Mouse (Mus musculus): Measurements from ENCODE around the gene Qars. TPM values are rescaled to one million over a fixed set of nuclear protein-coding genes. Genes with fewer than 3 reads are reported as not detected.

Qars gene
- polyA plus RNA-seq, 1 experiment from 2014 or later = 87.7 TPM

- 2% methylated on average over 49 of the region's 55 CpGs for WGBS
- Histone ChIP-seq H3K27ac (ENCODE audit: low read depth, low read length) (peak within 1 kb of the TSS; percentile 100), H3K36me3 (ENCODE audit: control insufficient read depth, insufficient read depth, low read length) (peaks cover 47% of the 10 kb centered on the region), H3K27me3 (replicated peaks; ENCODE audit: control insufficient read depth, insufficient read depth, low read length) (no peaks in the 10 kb centered on the region), H3K9ac (ENCODE audit: low read length) (peak within 1 kb of the TSS; percentile 94), H3K4me2 (ENCODE audit: low read length) (peak within 1 kb of the TSS; percentile 67), H3K4me3 (ENCODE audit: low read depth, low read length) (peak within 1 kb of the TSS; percentile 91), H3K9me3 (replicated peaks; ENCODE audit: control insufficient read depth, low read length) (no peaks in the 10 kb centered on the region), H3K4me1 (ENCODE audit: control insufficient read depth, insufficient read depth, low read length) (peaks cover 14% of the 10 kb centered on the region)
- peak; percentile 97 for ATAC-seq
- peak; percentile 100 for DNase-seq (ENCODE audit: low spot score)
Observed at GRCm38 (mm10) chr9:108516380-108517251, 9.1 kb downstream of the Qars start, which contains the start of gene Qrich1. TSS of gene Qrich1 (plus strand) at chr9:108516806.

DNA sequence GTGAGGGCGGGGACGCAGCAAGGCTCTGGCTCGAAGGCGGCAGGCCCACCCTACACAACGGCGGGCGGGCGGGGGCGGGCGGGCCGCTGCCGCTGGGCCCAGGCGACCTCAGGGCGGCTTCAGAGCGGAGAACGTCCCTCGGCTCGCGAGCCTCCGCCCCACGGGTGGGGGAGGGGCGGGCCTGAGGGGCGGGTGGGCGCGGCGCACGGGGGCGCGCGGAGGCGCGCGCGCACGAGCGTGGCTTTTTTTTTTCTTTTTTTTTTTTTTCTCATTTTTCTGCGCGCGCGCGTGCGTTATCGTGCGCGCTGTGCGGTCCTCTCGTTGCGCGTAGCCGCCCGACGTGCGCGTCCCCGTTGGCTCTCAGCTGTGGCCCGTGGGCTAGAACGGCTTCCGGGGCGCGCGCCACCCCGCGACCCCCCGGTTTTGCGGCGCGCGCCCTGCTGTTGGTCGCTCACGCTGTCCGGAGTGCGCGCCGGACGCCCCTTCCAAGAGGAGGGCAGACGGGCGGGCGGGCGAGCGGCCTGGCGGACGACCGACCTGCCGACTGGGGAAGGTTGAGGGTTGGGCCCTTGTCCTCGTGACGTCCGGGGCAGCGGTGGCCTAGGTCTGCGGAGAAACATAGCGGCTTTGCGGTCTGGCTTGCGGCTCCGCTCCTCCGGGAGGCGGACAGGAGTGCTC is 9.9 kb downstream of the Qars start:
- peak; percentile 92 for DNase-seq (ENCODE audit: low spot score)
- H3K4me1 ChIP-seq (ENCODE audit: control insufficient read depth, insufficient read depth, low read length) = peaks cover 20% of the 10 kb centered on the region
- peak overlapping the region; percentile 67 for H3K4me2 ChIP-seq (ENCODE audit: low read length)
- ATAC-seq = peak; percentile 78
- peak overlapping the region; percentile 94 for H3K9ac ChIP-seq (ENCODE audit: low read length)
- H3K27ac ChIP-seq (ENCODE audit: low read depth, low read length) = peak overlapping the region; percentile 100
- no peaks in the 10 kb centered on the region for H3K27me3 ChIP-seq (replicated peaks; ENCODE audit: control insufficient read depth, insufficient read depth, low read length)
- no peaks in the 10 kb centered on the region for H3K9me3 ChIP-seq (replicated peaks; ENCODE audit: control insufficient read depth, low read length)
- peaks cover 39% of the 10 kb centered on the region for H3K36me3 ChIP-seq (ENCODE audit: control insufficient read depth, insufficient read depth, low read length)
- WGBS = under 1% methylated on average over 57 of the region's 95 CpGs
- H3K4me3 ChIP-seq (ENCODE audit: low read depth, low read length) = peak overlapping the region; percentile 91

DNA sequence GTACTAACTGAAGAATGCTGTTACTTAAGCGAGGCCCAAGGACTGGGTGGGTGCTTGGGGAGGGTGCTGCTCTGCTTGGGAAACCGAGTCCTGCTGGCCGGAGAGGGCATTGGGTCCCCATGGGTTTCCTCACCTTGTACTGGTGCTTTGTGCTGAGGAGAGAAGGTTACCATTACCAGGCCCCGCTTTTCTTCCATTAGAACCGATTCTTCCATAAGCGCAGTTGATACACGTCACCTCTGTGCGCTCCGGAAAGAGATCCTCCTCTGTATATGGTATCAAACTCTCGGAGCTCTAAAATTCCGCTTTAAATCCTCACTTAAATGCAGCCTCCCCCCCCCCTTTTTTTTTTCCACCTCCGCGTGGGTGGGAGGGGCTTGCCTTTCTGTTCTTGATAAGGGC is 10.4 kb downstream of the Qars start:
- Histone ChIP-seq H3K27ac (ENCODE audit: low read depth, low read length) (peak overlapping the region; percentile 100), H3K4me2 (ENCODE audit: low read length) (peak overlapping the region; percentile 67), H3K27me3 (replicated peaks; ENCODE audit: control insufficient read depth, insufficient read depth, low read length) (no peaks in the 10 kb centered on the region), H3K36me3 (ENCODE audit: control insufficient read depth, insufficient read depth, low read length) (peaks cover 33% of the 10 kb centered on the region), H3K4me1 (ENCODE audit: control insufficient read depth, insufficient read depth, low read length) (peaks cover 20% of the 10 kb centered on the region), H3K9me3 (replicated peaks; ENCODE audit: control insufficient read depth, low read length) (no peaks in the 10 kb centered on the region), H3K4me3 (ENCODE audit: low read depth, low read length) (peak overlapping the region; percentile 91), H3K9ac (ENCODE audit: low read length) (peak overlapping the region; percentile 94)
- peak; percentile 77 for DNase-seq (ENCODE audit: low spot score)
- WGBS = under 1% methylated on average over 13 of the region's 13 CpGs
- no peak for ATAC-seq

- WGBS = 53% methylated on average over 2 of the region's 2 CpGs
- Histone ChIP-seq H3K27me3 (replicated peaks; ENCODE audit: control insufficient read depth, insufficient read depth, low read length) (no peaks in the 10 kb centered on the region), H3K4me1 (ENCODE audit: control insufficient read depth, insufficient read depth, low read length) (peaks cover 16% of the 10 kb centered on the region), H3K9me3 (replicated peaks; ENCODE audit: control insufficient read depth, low read length) (no peaks in the 10 kb centered on the region), H3K4me3 (ENCODE audit: low read depth, low read length) (no peak overlapping the region), H3K9ac (ENCODE audit: low read length) (no peak overlapping the region), H3K4me2 (ENCODE audit: low read length) (no peak overlapping the region), H3K27ac (ENCODE audit: low read depth, low read length) (no peak overlapping the region), H3K36me3 (ENCODE audit: control insufficient read depth, insufficient read depth, low read length) (peaks cover 11% of the 10 kb centered on the region; the same call in 1 of the 2 replicates)
- ATAC-seq (no peak), DNase-seq (ENCODE audit: low spot score) (peak; percentile 3)
Observed at GRCm38 (mm10) chr9:108521604-108522003, 14.1 kb downstream of the Qars start.

- Histone ChIP-seq H3K4me3 (ENCODE audit: low read depth, low read length) (no peak overlapping the region), H3K9me3 (replicated peaks; ENCODE audit: control insufficient read depth, low read length) (no peaks in the 10 kb centered on the region), H3K4me1 (ENCODE audit: control insufficient read depth, insufficient read depth, low read length) (peaks cover 16% of the 10 kb centered on the region), H3K4me2 (ENCODE audit: low read length) (no peak overlapping the region), H3K27me3 (replicated peaks; ENCODE audit: control insufficient read depth, insufficient read depth, low read length) (no peaks in the 10 kb centered on the region), H3K27ac (ENCODE audit: low read depth, low read length) (no peak overlapping the region), H3K36me3 (ENCODE audit: control insufficient read depth, insufficient read depth, low read length) (peaks cover 11% of the 10 kb centered on the region; the same call in 1 of the 2 replicates), H3K9ac (ENCODE audit: low read length) (no peak overlapping the region)
- no peak for ATAC-seq
- DNase-seq (ENCODE audit: low spot score) = no peak
- 95% methylated on average over 4 of the region's 4 CpGs for WGBS
Observed at GRCm38 (mm10) chr9:108523341-108523740, 15.8 kb downstream of the Qars start.

DNA sequence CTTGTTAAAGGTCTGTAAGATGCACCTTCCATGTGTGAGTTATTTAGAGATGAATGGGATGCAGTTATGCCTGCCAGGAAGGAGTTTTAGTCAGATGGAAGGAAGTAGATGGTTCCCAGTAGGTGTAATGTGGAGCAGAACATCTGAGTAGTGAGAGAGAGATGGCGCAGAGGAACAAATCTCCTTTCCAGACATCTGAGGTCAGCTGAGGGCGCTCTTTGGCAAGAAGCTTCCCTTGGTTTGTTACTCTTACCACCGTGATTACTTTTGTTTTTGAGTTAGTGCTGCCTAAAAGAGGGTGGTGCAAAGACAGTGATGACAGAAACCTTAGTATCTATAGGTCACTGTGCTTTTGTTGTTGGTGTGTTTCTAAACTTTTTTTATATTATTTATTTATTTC is 17.9 kb downstream of the Qars start:
- peaks cover 28% of the 10 kb centered on the region for H3K36me3 ChIP-seq (ENCODE audit: control insufficient read depth, insufficient read depth, low read length)
- ATAC-seq (no peak), DNase-seq (ENCODE audit: low spot score) (no peak)
- no peak overlapping the region for H3K4me3 ChIP-seq (ENCODE audit: low read depth, low read length)
- no peaks in the 10 kb centered on the region for H3K9me3 ChIP-seq (replicated peaks; ENCODE audit: control insufficient read depth, low read length)
- H3K4me2 ChIP-seq (ENCODE audit: low read length) = no peak overlapping the region
- no peak overlapping the region for H3K9ac ChIP-seq (ENCODE audit: low read length)
- no peaks in the 10 kb centered on the region for H3K27me3 ChIP-seq (replicated peaks; ENCODE audit: control insufficient read depth, insufficient read depth, low read length)
- 89% methylated on average over 3 of the region's 3 CpGs for WGBS
- H3K27ac ChIP-seq (ENCODE audit: low read depth, low read length) = no peak overlapping the region
- peaks cover 6% of the 10 kb centered on the region; the same call in 1 of the 2 replicates for H3K4me1 ChIP-seq (ENCODE audit: control insufficient read depth, insufficient read depth, low read length)

DNA sequence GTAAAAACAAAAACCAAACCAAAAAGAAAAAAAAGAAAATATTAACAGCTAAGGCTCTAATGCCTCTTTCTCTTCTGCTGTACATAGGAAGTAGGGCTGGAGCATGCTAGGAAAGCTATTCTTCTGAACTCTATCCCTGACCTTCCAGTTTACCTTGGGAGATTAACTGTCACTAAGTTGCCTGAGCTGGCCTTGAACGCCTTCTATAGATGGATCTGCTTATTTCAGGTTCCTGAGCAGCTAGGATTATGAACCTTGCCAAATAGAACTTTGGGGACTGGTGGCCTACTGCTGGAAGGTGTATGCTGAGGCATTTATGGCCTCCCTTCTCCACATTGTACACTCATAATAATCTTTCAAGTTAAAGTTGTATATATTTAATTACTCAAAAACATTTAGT is 23.4 kb downstream of the Qars start:
- no peak overlapping the region for H3K4me2 ChIP-seq (ENCODE audit: low read length)
- no peak overlapping the region for H3K27ac ChIP-seq (ENCODE audit: low read depth, low read length)
- DNase-seq (ENCODE audit: low spot score) = no peak
- no peaks in the 10 kb centered on the region for H3K9me3 ChIP-seq (replicated peaks; ENCODE audit: control insufficient read depth, low read length)
- no peak overlapping the region for H3K9ac ChIP-seq (ENCODE audit: low read length)
- no peaks in the 10 kb centered on the region for H3K27me3 ChIP-seq (replicated peaks; ENCODE audit: control insufficient read depth, insufficient read depth, low read length)
- H3K4me1 ChIP-seq (ENCODE audit: control insufficient read depth, insufficient read depth, low read length) = no peaks in the 10 kb centered on the region
- H3K4me3 ChIP-seq (ENCODE audit: low read depth, low read length) = no peak overlapping the region
- H3K36me3 ChIP-seq (ENCODE audit: control insufficient read depth, insufficient read depth, low read length) = peaks cover 74% of the 10 kb centered on the region
- 93% methylated on average over 1 of the region's 1 CpGs for WGBS
- no peak for ATAC-seq

DNA sequence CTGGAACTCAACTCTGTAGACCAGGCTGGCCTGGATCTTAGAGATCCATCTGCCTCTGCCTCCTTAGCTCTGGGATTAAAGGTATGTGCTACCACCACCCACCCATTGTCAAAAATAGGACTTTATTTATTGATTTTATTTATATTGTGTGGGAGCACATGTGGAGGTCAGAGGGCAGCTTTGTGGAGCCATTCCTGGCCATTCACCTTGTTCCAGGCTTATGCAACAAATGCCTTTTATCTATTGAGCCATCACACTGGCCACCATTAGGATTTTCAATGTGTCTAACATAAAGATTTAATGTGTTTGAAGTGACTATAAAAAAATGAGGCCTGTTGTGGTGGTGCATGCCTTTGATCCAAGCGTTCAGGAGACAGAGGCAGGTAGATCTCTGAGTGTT is 24.0 kb downstream of the Qars start:
- DNase-seq (ENCODE audit: low spot score) = no peak
- 91% methylated on average over 1 of the region's 1 CpGs for WGBS
- no peak overlapping the region for H3K27ac ChIP-seq (ENCODE audit: low read depth, low read length)
- no peak for ATAC-seq
- no peak overlapping the region for H3K9ac ChIP-seq (ENCODE audit: low read length)
- no peaks in the 10 kb centered on the region for H3K27me3 ChIP-seq (replicated peaks; ENCODE audit: control insufficient read depth, insufficient read depth, low read length)
- H3K4me3 ChIP-seq (ENCODE audit: low read depth, low read length) = no peak overlapping the region
- no peaks in the 10 kb centered on the region for H3K4me1 ChIP-seq (ENCODE audit: control insufficient read depth, insufficient read depth, low read length)
- H3K9me3 ChIP-seq (replicated peaks; ENCODE audit: control insufficient read depth, low read length) = no peaks in the 10 kb centered on the region
- H3K36me3 ChIP-seq (ENCODE audit: control insufficient read depth, insufficient read depth, low read length) = peaks cover 79% of the 10 kb centered on the region
- no peak overlapping the region for H3K4me2 ChIP-seq (ENCODE audit: low read length)

GRCm38 (mm10) chr9:108540846-108541245 is 33.3 kb downstream of the Qars start:
- Histone ChIP-seq H3K4me2 (ENCODE audit: low read length) (no peak overlapping the region), H3K36me3 (ENCODE audit: control insufficient read depth, insufficient read depth, low read length) (peaks cover 90% of the 10 kb centered on the region), H3K4me3 (ENCODE audit: low read depth, low read length) (no peak overlapping the region)

More at GRCm38 (mm10) chr9:108540846-108541245, 33.3 kb downstream of the Qars start:
- H3K27ac ChIP-seq (ENCODE audit: low read depth, low read length) = no peak overlapping the region
- no peaks in the 10 kb centered on the region for H3K27me3 ChIP-seq (replicated peaks; ENCODE audit: control insufficient read depth, insufficient read depth, low read length)
- ATAC-seq (no peak), DNase-seq (ENCODE audit: low spot score) (no peak)
- H3K9me3 ChIP-seq (replicated peaks; ENCODE audit: control insufficient read depth, low read length) = no peaks in the 10 kb centered on the region
- no peak overlapping the region for H3K9ac ChIP-seq (ENCODE audit: low read length)
- no peaks in the 10 kb centered on the region for H3K4me1 ChIP-seq (ENCODE audit: control insufficient read depth, insufficient read depth, low read length)
